Mouse (Mus musculus) embryo, embryonic 9.5 days (tissue): ENCODE data around the gene Tmub2.

Experiments used
- DNase-seq: peaks from one replicate; pipeline ENCODE4 v3.0.0-alpha.2; 2017; ENCODE audit errors: extremely low spot score

Gene Tmub2

GRCm38 (mm10) chr11:102305359-102305758 is 20.6 kb downstream of the Tmub2 start:
- no peak for DNase-seq

- no peak for DNase-seq
These were observed 23.4 kb downstream of the Tmub2 start for GRCm38 (mm10) chr11:102308104-102308503.

- peak; percentile 98 for DNase-seq
These were observed 24.2 kb downstream of the Tmub2 start for GRCm38 (mm10) chr11:102308979-102309378.

- no peak for DNase-seq
These were observed 25.3 kb downstream of the Tmub2 start for GRCm38 (mm10) chr11:102309821-102310617.

GRCm38 (mm10) chr11:102310768-102311695 is 26.3 kb downstream of the Tmub2 start:
- no peak for DNase-seq

GRCm38 (mm10) chr11:102311966-102312365 is 27.2 kb downstream of the Tmub2 start:
- no peak for DNase-seq

- no peak for DNase-seq
These were observed 27.9 kb downstream of the Tmub2 start for GRCm38 (mm10) chr11:102312586-102312985.

- DNase-seq, result no peak
These were observed 29.6 kb downstream of the Tmub2 start for GRCm38 (mm10) chr11:102314321-102314720.

GRCm38 (mm10) chr11:102315690-102316571 is 31.2 kb downstream of the Tmub2 start:
- DNase-seq, result no peak

GRCm38 (mm10) chr11:102316572-102317297 is 32.0 kb downstream of the Tmub2 start:
- DNase-seq, result peak; percentile 89

GRCm38 (mm10) chr11:102317298-102317900 is 32.7 kb downstream of the Tmub2 start:
- peak; percentile 76 for DNase-seq

GRCm38 (mm10) chr11:102317901-102318575 is 33.3 kb downstream of the Tmub2 start:
- DNase-seq, result peak; percentile 87

- no peak for DNase-seq
These were observed 34.1 kb downstream of the Tmub2 start for GRCm38 (mm10) chr11:102318576-102319409.

- DNase-seq, result peak; percentile 78
These were observed 34.7 kb downstream of the Tmub2 start, which contains the start of gene Ubtf for GRCm38 (mm10) chr11:102319410-102319792. Ubtf (minus strand) TSS chr11:102319742.

GRCm38 (mm10) chr11:102319941-102320685 is 35.4 kb downstream of the Tmub2 start:
- DNase-seq, result peak; percentile 82

- no peak for DNase-seq
These were observed 35.9 kb downstream of the Tmub2 start for GRCm38 (mm10) chr11:102320686-102321005.

GRCm38 (mm10) chr11:102321931-102322330 is 37.2 kb downstream of the Tmub2 start:
- DNase-seq, result no peak

GRCm38 (mm10) chr11:102323516-102323915 is 38.8 kb downstream of the Tmub2 start:
- DNase-seq, result no peak
